Mouse (Mus musculus) heart, postnatal 0 days (tissue): ENCODE measurements around the gene Nr2c1.

Experiments
- CTCF ChIP-seq: IDR thresholded peaks from 2 replicates; pipeline ENCODE4 v1.5.1; 2016; ENCODE audit warnings: antibody characterized with exemption, control low read depth, low read depth
- EP300 ChIP-seq: IDR thresholded peaks from 2 replicates; pipeline ENCODE4 v1.6.1; 2016; ENCODE audit warnings: antibody characterized with exemption, low read depth

- TF ChIP-seq EP300 (no peak), CTCF (no peak)
Observed at GRCm38 (mm10) chr10:94172137-94172536, 24.3 kb downstream of the Nr2c1 start.
